Mouse (Mus musculus): Measurements from ENCODE around the gene Zfp385a. TPM values are rescaled to one million over a fixed set of nuclear protein-coding genes. Genes with fewer than 3 reads are reported as not detected.
A peak's percentile ranks its signal among the peaks of the same experiment; 100 is the strongest.

The Zfp385a gene
- polyA plus RNA-seq, 1 experiment from 2014 or later, result 6.0 TPM

- ATAC-seq (ENCODE audit: insufficient read depth), result no peak
These were observed 13.8 kb upstream of the Zfp385a start for GRCm38 (mm10) chr15:103353511-103354256.

GRCm38 (mm10) chr15:103352856-103353255, 13.0 kb upstream of the Zfp385a start:
- ATAC-seq (ENCODE audit: insufficient read depth), result no peak
- Histone ChIP-seq H3K9me3 (replicated peaks) (no peaks in the 10 kb centered on the region), H3K4me1 (replicated peaks) (peaks cover 2% of the 10 kb centered on the region), H3K27me3 (no peaks in the 10 kb centered on the region), H3K27ac (replicated peaks) (no peak overlapping the region), H3K4me3 (replicated peaks) (no peak overlapping the region), H3K4me2 (no peak overlapping the region), H3K9ac (no peak overlapping the region), H3K36me3 (replicated peaks) (peaks cover 90% of the 10 kb centered on the region)
- 36% methylated on average over 4 of the region's 4 CpGs for WGBS (ENCODE audit: insufficient replicate concordance)

More at GRCm38 (mm10) chr15:103353511-103354256, 13.8 kb upstream of the Zfp385a start:
- WGBS (ENCODE audit: insufficient replicate concordance), result 67% methylated on average over 11 of the region's 11 CpGs
- Histone ChIP-seq H3K9ac (no peak overlapping the region), H3K4me3 (replicated peaks) (no peak overlapping the region), H3K36me3 (replicated peaks) (peaks cover 84% of the 10 kb centered on the region), H3K9me3 (replicated peaks) (no peaks in the 10 kb centered on the region), H3K27me3 (no peaks in the 10 kb centered on the region), H3K4me2 (no peak overlapping the region), H3K4me1 (replicated peaks) (peaks cover 11% of the 10 kb centered on the region), H3K27ac (replicated peaks) (no peak overlapping the region)

GRCm38 (mm10) chr15:103347275-103347684, 7.4 kb upstream of the Zfp385a start:
- H3K4me3 ChIP-seq (replicated peaks), result no peak overlapping the region
- no peaks in the 10 kb centered on the region for H3K9me3 ChIP-seq (replicated peaks)
- no peak overlapping the region for H3K9ac ChIP-seq
- 1% methylated on average over 2 of the region's 2 CpGs for WGBS (ENCODE audit: insufficient replicate concordance)
- H3K36me3 ChIP-seq (replicated peaks), result peaks cover 73% of the 10 kb centered on the region
- H3K27ac ChIP-seq (replicated peaks), result no peak overlapping the region
- 0 out of 2 replicates have a peak, but pooled peaks cover 7% of the 10 kb centered on the region for H3K4me1 ChIP-seq (replicated peaks)
- H3K4me2 ChIP-seq, result no peak overlapping the region
- no peaks in the 10 kb centered on the region for H3K27me3 ChIP-seq
- peak; percentile 26; the same call in 1 of the 2 replicates for ATAC-seq (ENCODE audit: insufficient read depth)

- Histone ChIP-seq H3K27ac (replicated peaks) (no peak overlapping the region), H3K9ac (no peak overlapping the region), H3K4me3 (replicated peaks) (no peak overlapping the region), H3K9me3 (replicated peaks) (no peaks in the 10 kb centered on the region), H3K4me1 (replicated peaks) (peaks cover 8% of the 10 kb centered on the region; the same call in 1 of the 2 replicates), H3K27me3 (peaks cover 14% of the 10 kb centered on the region), H3K36me3 (replicated peaks) (peaks cover 60% of the 10 kb centered on the region), H3K4me2 (no peak overlapping the region)
- 64% methylated on average over 6 of the region's 6 CpGs for WGBS (ENCODE audit: insufficient replicate concordance)
- ATAC-seq (ENCODE audit: insufficient read depth), result no peak
These were observed 5.9 kb upstream of the Zfp385a start for GRCm38 (mm10) chr15:103345789-103346188.

GRCm38 (mm10) chr15:103343556-103343955, 3.7 kb upstream of the Zfp385a start:
- Histone ChIP-seq H3K27me3 (peaks cover 36% of the 10 kb centered on the region), H3K4me3 (replicated peaks) (no peak overlapping the region), H3K9ac (no peak overlapping the region), H3K27ac (replicated peaks) (no peak overlapping the region), H3K36me3 (replicated peaks) (peaks cover 37% of the 10 kb centered on the region), H3K4me1 (replicated peaks) (peaks cover 28% of the 10 kb centered on the region), H3K4me2 (no peak overlapping the region), H3K9me3 (replicated peaks) (no peaks in the 10 kb centered on the region)
- ATAC-seq (ENCODE audit: insufficient read depth), result no peak

- whole genome bisulfite sequencing (ENCODE audit: insufficient replicate concordance), result 39% methylated on average over 3 of the region's 3 CpGs
- Histone ChIP-seq H3K27me3 (peaks cover 41% of the 10 kb centered on the region), H3K4me3 (replicated peaks) (no peak overlapping the region), H3K36me3 (replicated peaks) (peaks cover 34% of the 10 kb centered on the region), H3K4me1 (replicated peaks) (peaks cover 31% of the 10 kb centered on the region), H3K9ac (no peak overlapping the region), H3K4me2 (no peak overlapping the region), H3K27ac (replicated peaks) (no peak overlapping the region), H3K9me3 (replicated peaks) (no peaks in the 10 kb centered on the region)
- no peak for ATAC-seq (ENCODE audit: insufficient read depth)
These were observed 3.1 kb upstream of the Zfp385a start for GRCm38 (mm10) chr15:103343008-103343407.

- no peak overlapping the region for H3K4me2 ChIP-seq
- no peak for ATAC-seq (ENCODE audit: insufficient read depth)
- WGBS (ENCODE audit: insufficient replicate concordance), result 15% methylated on average over 4 of the region's 4 CpGs
- H3K27me3 ChIP-seq, result peaks cover 46% of the 10 kb centered on the region
- H3K9ac ChIP-seq, result no peak overlapping the region
- H3K9me3 ChIP-seq (replicated peaks), result no peaks in the 10 kb centered on the region
- H3K36me3 ChIP-seq (replicated peaks), result peaks cover 28% of the 10 kb centered on the region
- no peak overlapping the region for H3K4me3 ChIP-seq (replicated peaks)
- no peak overlapping the region for H3K27ac ChIP-seq (replicated peaks)
- peaks cover 34% of the 10 kb centered on the region for H3K4me1 ChIP-seq (replicated peaks)
These were observed 2.5 kb upstream of the Zfp385a start for GRCm38 (mm10) chr15:103342415-103342814.

GRCm38 (mm10) chr15:103341547-103341946, 1.7 kb upstream of the Zfp385a start:
- Histone ChIP-seq H3K4me1 (replicated peaks) (peaks cover 38% of the 10 kb centered on the region), H3K36me3 (replicated peaks) (peaks cover 27% of the 10 kb centered on the region), H3K4me3 (replicated peaks) (no peak overlapping the region), H3K27me3 (peaks cover 46% of the 10 kb centered on the region), H3K9ac (no peak overlapping the region), H3K9me3 (replicated peaks) (no peaks in the 10 kb centered on the region), H3K27ac (replicated peaks) (no peak overlapping the region), H3K4me2 (no peak overlapping the region)
- ATAC-seq (ENCODE audit: insufficient read depth), result no peak
- 50% methylated on average over 8 of the region's 8 CpGs for WGBS (ENCODE audit: insufficient replicate concordance)

- Histone ChIP-seq H3K27ac (replicated peaks) (no peak overlapping the region), H3K36me3 (replicated peaks) (peaks cover 19% of the 10 kb centered on the region), H3K9me3 (replicated peaks) (no peaks in the 10 kb centered on the region), H3K27me3 (peaks cover 46% of the 10 kb centered on the region), H3K4me2 (0 out of 2 replicates have a peak overlapping the region, but pooled peaks have one; percentile 84), H3K4me3 (replicated peaks) (no peak overlapping the region), H3K4me1 (replicated peaks) (peaks cover 38% of the 10 kb centered on the region), H3K9ac (no peak overlapping the region)
- ATAC-seq (ENCODE audit: insufficient read depth), result no peak
- WGBS (ENCODE audit: insufficient replicate concordance), result 17% methylated on average over 4 of the region's 4 CpGs
These were observed 893 bp upstream of the Zfp385a start for GRCm38 (mm10) chr15:103340786-103341185.

- H3K27ac ChIP-seq (replicated peaks), result no peak overlapping the region
- peak; percentile 45 for ATAC-seq (ENCODE audit: insufficient read depth)
These were observed 530 bp downstream of the Zfp385a start for GRCm38 (mm10) chr15:103339166-103339960.

GRCm38 (mm10) chr15:103338829-103339165, 1.1 kb downstream of the Zfp385a start:
- Histone ChIP-seq H3K27me3 (peaks cover 46% of the 10 kb centered on the region), H3K4me2 (peak overlapping the region; percentile 84), H3K36me3 (replicated peaks) (peaks cover under 1% of the 10 kb centered on the region; the same call in 1 of the 2 replicates), H3K9me3 (replicated peaks) (no peaks in the 10 kb centered on the region), H3K27ac (replicated peaks) (no peak overlapping the region), H3K4me1 (replicated peaks) (peaks cover 52% of the 10 kb centered on the region), H3K9ac (no peak overlapping the region), H3K4me3 (replicated peaks) (peak overlapping the region; percentile 64; the same call in 1 of the 2 replicates)
- no peak for ATAC-seq (ENCODE audit: insufficient read depth)
- 13% methylated on average over 4 of the region's 4 CpGs for WGBS (ENCODE audit: insufficient replicate concordance)

More at GRCm38 (mm10) chr15:103339166-103339960, 530 bp downstream of the Zfp385a start:
- 0% methylated on average over 29 of the region's 31 CpGs for WGBS (ENCODE audit: insufficient replicate concordance)
- Histone ChIP-seq H3K4me3 (replicated peaks) (peak overlapping the region; percentile 64), H3K27me3 (peaks cover 46% of the 10 kb centered on the region), H3K9ac (peak overlapping the region; percentile 45; the same call in 1 of the 2 replicates), H3K4me2 (peak overlapping the region; percentile 84), H3K4me1 (replicated peaks) (peaks cover 46% of the 10 kb centered on the region), H3K36me3 (replicated peaks) (peaks cover 6% of the 10 kb centered on the region; the same call in 1 of the 2 replicates), H3K9me3 (replicated peaks) (no peaks in the 10 kb centered on the region)

Data from liver, embryonic 15.5 days (tissue).